Mouse (Mus musculus) heart, embryonic 11.5 days (tissue): ENCODE data around the gene Tbc1d22a. TPM values are rescaled to one million over a fixed set of nuclear protein-coding genes. Genes with fewer than 3 reads are reported as not detected.
A peak's percentile ranks its signal among the peaks of the same experiment; 100 is the strongest.

Experiments
- ATAC-seq: fragments of 200-750 bp; cut with Nextera tagmentation; replicated peaks from 2 replicates; pipeline ENCODE4 v1.8.0; 2017; ENCODE audit warnings: moderate library complexity; ENCODE audit not compliant: insufficient number of reproducible peaks, low FRiP score, low TSS enrichment
- H3K27ac ChIP-seq: fragments of 300-500 bp; sonication (generic); 2 replicates; pipeline ENCODE4 v1.5.1; 2014; ENCODE audit warnings: mild to moderate bottlenecking, low read depth, low read length
- H3K27me3 ChIP-seq: fragments of 300-500 bp; sonication (generic); 2 replicates; pipeline ENCODE4 v1.6.1; 2014; ENCODE audit warnings: mild to moderate bottlenecking, low read length, mixed read lengths; ENCODE audit not compliant: control insufficient read depth, insufficient read depth
- H3K36me3 ChIP-seq: fragments of 300-500 bp; sonication (generic); 2 replicates; pipeline ENCODE4 v1.6.1; 2014; ENCODE audit warnings: mild to moderate bottlenecking, low read length, moderate library complexity, mixed read lengths; ENCODE audit not compliant: control insufficient read depth, insufficient read depth
- H3K4me1 ChIP-seq: fragments of 300-500 bp; sonication (generic); 2 replicates; pipeline ENCODE4 v1.6.1; 2014; ENCODE audit warnings: low read length; ENCODE audit not compliant: control insufficient read depth, insufficient read depth
- H3K4me2 ChIP-seq: fragments of 300-500 bp; sonication (generic); 2 replicates; pipeline ENCODE4 v1.6.1; 2014; ENCODE audit warnings: mild to moderate bottlenecking, moderate library complexity
- H3K4me3 ChIP-seq: fragments of 300-500 bp; sonication (generic); 2 replicates; pipeline ENCODE4 v1.5.1; 2014; ENCODE audit warnings: low read depth, low read length
- H3K9ac ChIP-seq: fragments of 300-500 bp; sonication (generic); 2 replicates; pipeline ENCODE4 v1.6.1; 2014; ENCODE audit warnings: mild to moderate bottlenecking, low read depth, low read length, moderate library complexity
- H3K9me3 ChIP-seq: fragments of 300-500 bp; sonication (generic); replicated peaks from 2 replicates; pipeline ENCODE4 v1.6.1; 2016; ENCODE audit warnings: low read length; ENCODE audit not compliant: control insufficient read depth
- WGBS: fragments of 180-500 bp; shearing (Covaris S2); extraction: QIAGEN DNeasy Blood & Tissue Kit; methylation state at CpG from one replicate; pipeline ENCODE4 v1.1.7; 2014; ENCODE audit not compliant: insufficient replicate concordance; 5-methylcytosine and 5-hydroxymethylcytosine counted together
- polyA plus RNA-seq: library from polyadenylated mRNA; unstranded; fragments of >200 nt; fragmentation: Nextera tagmentation; extraction: Ambion mirVana; gene quantifications from 2 replicates; pipeline ENCODE4 v1.2.1, GENCODE M21; 2014

Gene Tbc1d22a
- polyA plus RNA-seq, 1 experiment from 2014 or later = 6.0 TPM

- peaks cover 31% of the 10 kb centered on the region for H3K4me1 ChIP-seq
- ATAC-seq = peak; percentile 11; the same call in 1 of the 2 replicates
Measured at GRCm38 (mm10) chr15:86184851-86185688, 29.2 kb upstream of the Tbc1d22a start.

GRCm38 (mm10) chr15:86185689-86186569 lies 28.3 kb upstream of the Tbc1d22a start, which contains the start of gene Cerk:
Gene Cerk, minus strand, starts transcription at chr15:86186141.
- Histone ChIP-seq H3K4me3 (peak within 1 kb of the TSS; percentile 75), H3K27ac (peak within 1 kb of the TSS; percentile 92), H3K4me1 (peaks cover 31% of the 10 kb centered on the region), H3K27me3 (0 out of 2 replicates have a peak, but pooled peaks cover 3% of the 10 kb centered on the region), H3K4me2 (peak within 1 kb of the TSS; percentile 70), H3K36me3 (no peaks in the 10 kb centered on the region), H3K9ac (peak within 1 kb of the TSS; percentile 90), H3K9me3 (no peaks in the 10 kb centered on the region)
- ATAC-seq = peak; percentile 49
- 1% methylated on average over 43 of the region's 43 CpGs for WGBS

More at GRCm38 (mm10) chr15:86184851-86185688, 29.2 kb upstream of the Tbc1d22a start:
- H3K4me2 ChIP-seq = peak overlapping the region; percentile 70
- H3K36me3 ChIP-seq = no peaks in the 10 kb centered on the region
- 0 out of 2 replicates have a peak, but pooled peaks cover 3% of the 10 kb centered on the region for H3K27me3 ChIP-seq
- peak overlapping the region; percentile 92 for H3K27ac ChIP-seq
- peak overlapping the region; percentile 90 for H3K9ac ChIP-seq
- under 1% methylated on average over 70 of the region's 70 CpGs for WGBS
- H3K4me3 ChIP-seq = peak overlapping the region; percentile 75
- no peaks in the 10 kb centered on the region for H3K9me3 ChIP-seq

GRCm38 (mm10) chr15:86186686-86187085 lies 27.6 kb upstream of the Tbc1d22a start:
- Histone ChIP-seq H3K4me1 (peaks cover 31% of the 10 kb centered on the region), H3K27me3 (0 out of 2 replicates have a peak, but pooled peaks cover 3% of the 10 kb centered on the region), H3K9me3 (no peaks in the 10 kb centered on the region), H3K36me3 (no peaks in the 10 kb centered on the region), H3K4me3 (0 out of 2 replicates have a peak overlapping the region, but pooled peaks have one; percentile 75), H3K9ac (no peak overlapping the region), H3K4me2 (peak overlapping the region; percentile 70; the same call in 1 of the 2 replicates), H3K27ac (no peak overlapping the region)
- ATAC-seq = no peak
- WGBS = 45% methylated on average over 3 of the region's 3 CpGs

- no peak overlapping the region for H3K4me3 ChIP-seq
- no peak overlapping the region for H3K27ac ChIP-seq
- 55% methylated on average over 5 of the region's 5 CpGs for WGBS
Measured at GRCm38 (mm10) chr15:86188186-86188585, 26.1 kb upstream of the Tbc1d22a start.

GRCm38 (mm10) chr15:86188746-86189470 lies 25.4 kb upstream of the Tbc1d22a start:
- H3K9ac ChIP-seq = no peak overlapping the region
- 30% methylated on average over 10 of the region's 10 CpGs for WGBS
- H3K36me3 ChIP-seq = no peaks in the 10 kb centered on the region
- H3K9me3 ChIP-seq = no peaks in the 10 kb centered on the region
- no peak overlapping the region for H3K4me2 ChIP-seq
- ATAC-seq = no peak
- 0 out of 2 replicates have a peak, but pooled peaks cover 3% of the 10 kb centered on the region for H3K27me3 ChIP-seq
- no peak overlapping the region for H3K4me3 ChIP-seq
- H3K4me1 ChIP-seq = peaks cover 22% of the 10 kb centered on the region
- no peak overlapping the region for H3K27ac ChIP-seq

More at GRCm38 (mm10) chr15:86188186-86188585, 26.1 kb upstream of the Tbc1d22a start:
- Histone ChIP-seq H3K36me3 (no peaks in the 10 kb centered on the region), H3K27me3 (0 out of 2 replicates have a peak, but pooled peaks cover 3% of the 10 kb centered on the region), H3K4me1 (peaks cover 22% of the 10 kb centered on the region), H3K9me3 (no peaks in the 10 kb centered on the region), H3K4me2 (no peak overlapping the region), H3K9ac (no peak overlapping the region)
- ATAC-seq = no peak

GRCm38 (mm10) chr15:86190387-86190786 lies 23.9 kb upstream of the Tbc1d22a start:
- H3K4me1 ChIP-seq = peaks cover 16% of the 10 kb centered on the region
- no peak overlapping the region for H3K27ac ChIP-seq
- no peak overlapping the region for H3K4me3 ChIP-seq
- H3K9ac ChIP-seq = no peak overlapping the region
- ATAC-seq = no peak
- 73% methylated on average over 3 of the region's 3 CpGs for WGBS
- no peaks in the 10 kb centered on the region for H3K36me3 ChIP-seq
- no peaks in the 10 kb centered on the region for H3K9me3 ChIP-seq
- H3K4me2 ChIP-seq = no peak overlapping the region
- H3K27me3 ChIP-seq = 0 out of 2 replicates have a peak, but pooled peaks cover 3% of the 10 kb centered on the region

- Histone ChIP-seq H3K27ac (no peak overlapping the region), H3K4me3 (no peak overlapping the region), H3K9ac (no peak overlapping the region), H3K4me2 (no peak overlapping the region), H3K9me3 (no peaks in the 10 kb centered on the region), H3K36me3 (no peaks in the 10 kb centered on the region), H3K4me1 (peaks cover 12% of the 10 kb centered on the region), H3K27me3 (0 out of 2 replicates have a peak, but pooled peaks cover 2% of the 10 kb centered on the region)
- WGBS = 30% methylated on average over 1 of the region's 1 CpGs
- no peak for ATAC-seq
Measured at GRCm38 (mm10) chr15:86191505-86191904, 22.8 kb upstream of the Tbc1d22a start.
